Mouse (Mus musculus) lung, postnatal 0 days (tissue): Measurements from ENCODE around the gene Aldh18a1. TPM values are rescaled to one million over a fixed set of nuclear protein-coding genes. Genes with fewer than 3 reads are reported as not detected.

Experiments
- ATAC-seq: fragments of 200-750 bp; cut with Nextera tagmentation; 2 replicates; pipeline ENCODE4 v1.8.0; 2017; ENCODE audit warnings: moderate library complexity
- DNase-seq: peaks from one replicate; pipeline ENCODE4 v3.0.0-alpha.2; 2016; ENCODE audit warnings: low spot score
- H3K27ac ChIP-seq: fragments of 300-500 bp; sonication (generic); 2 replicates; pipeline ENCODE4 v1.5.1; 2014; ENCODE audit warnings: antibody characterized with exemption, mild to moderate bottlenecking, low read length, mixed read lengths
- H3K27me3 ChIP-seq: fragments of 300-500 bp; sonication (generic); replicated peaks from 2 replicates; pipeline ENCODE4 v1.6.1; 2014; ENCODE audit warnings: low read length, mixed read lengths; ENCODE audit not compliant: insufficient read depth
- H3K36me3 ChIP-seq: fragments of 300-500 bp; sonication (generic); 2 replicates; pipeline ENCODE4 v1.6.1; 2014; ENCODE audit warnings: low read length, mixed read lengths; ENCODE audit not compliant: insufficient read depth
- H3K4me1 ChIP-seq: fragments of 300-500 bp; sonication (generic); 2 replicates; pipeline ENCODE4 v1.6.1; 2014; ENCODE audit warnings: antibody characterized with exemption, low read depth, low read length, mixed read lengths; ENCODE audit not compliant: insufficient read depth
- H3K4me2 ChIP-seq: fragments of 300-500 bp; sonication (generic); replicated peaks from 2 replicates; pipeline ENCODE4 v1.6.1; 2014; ENCODE audit warnings: low read depth, mild to moderate bottlenecking, low read length, moderate library complexity, mixed read lengths
- H3K4me3 ChIP-seq: fragments of 300-500 bp; sonication (generic); 2 replicates; pipeline ENCODE4 v1.5.1; 2014; ENCODE audit warnings: low read depth, low read length
- H3K9ac ChIP-seq: fragments of 300-500 bp; sonication (generic); replicated peaks from 2 replicates; pipeline ENCODE4 v1.6.1; 2014; ENCODE audit warnings: low read depth, mild to moderate bottlenecking
- H3K9me3 ChIP-seq: fragments of 300-500 bp; sonication (generic); 2 replicates; pipeline ENCODE4 v1.6.1; 2016; ENCODE audit warnings: low read length, mixed read lengths
- CTCF ChIP-seq: IDR thresholded peaks from 2 replicates; pipeline ENCODE4 v1.5.1; 2016; ENCODE audit warnings: antibody characterized with exemption, mild to moderate bottlenecking
- EP300 ChIP-seq: IDR thresholded peaks from 2 replicates; pipeline ENCODE4 v1.6.1; 2016; ENCODE audit warnings: antibody characterized with exemption, mild to moderate bottlenecking, control low read depth
- WGBS: fragments of 180-500 bp; shearing (Covaris S2); extraction: QIAGEN DNeasy Blood & Tissue Kit; methylation state at CpG from one replicate; pipeline ENCODE4 v1.1.7; 2014; 5-methylcytosine and 5-hydroxymethylcytosine counted together
- polyA plus RNA-seq: library from polyadenylated mRNA; unstranded; fragments of >200 nt; fragmentation: Nextera tagmentation; extraction: Ambion mirVana; gene quantifications from 2 replicates; pipeline ENCODE4 v1.2.1, GENCODE M21; 2015

Aldh18a1 gene
- polyA plus RNA-seq, 1 experiment from 2014 or later: 11.1 TPM

- no peaks in the 10 kb centered on the region for H3K9me3 ChIP-seq
- ATAC-seq (no peak), DNase-seq (no peak)
- no peaks in the 10 kb centered on the region for H3K4me1 ChIP-seq
- no peaks in the 10 kb centered on the region for H3K27me3 ChIP-seq
- H3K27ac ChIP-seq: no peak overlapping the region
- no peaks in the 10 kb centered on the region for H3K36me3 ChIP-seq
- no peak overlapping the region for H3K4me3 ChIP-seq
- H3K4me2 ChIP-seq: no peak overlapping the region
- no peak for TF ChIP-seq CTCF
- WGBS: 94% methylated on average over 7 of the region's 7 CpGs
- H3K9ac ChIP-seq: no peak overlapping the region
Measured at GRCm38 (mm10) chr19:40556029-40556428, 32.2 kb downstream of the Aldh18a1 start.

- no peak for TF ChIP-seq CTCF
- TF ChIP-seq EP300: no peak
- ATAC-seq (no peak), DNase-seq (no peak)
- H3K4me3 ChIP-seq: no peak overlapping the region
- H3K4me1 ChIP-seq: no peaks in the 10 kb centered on the region
- no peak overlapping the region for H3K9ac ChIP-seq
- no peak overlapping the region for H3K27ac ChIP-seq
- 90% methylated on average over 8 of the region's 8 CpGs for WGBS
- H3K36me3 ChIP-seq: 0 out of 2 replicates have a peak, but pooled peaks cover 3% of the 10 kb centered on the region
- no peaks in the 10 kb centered on the region for H3K27me3 ChIP-seq
- H3K4me2 ChIP-seq: no peak overlapping the region
- no peaks in the 10 kb centered on the region for H3K9me3 ChIP-seq
Measured at GRCm38 (mm10) chr19:40555136-40555535, 33.1 kb downstream of the Aldh18a1 start.

GRCm38 (mm10) chr19:40554343-40554742, 33.9 kb downstream of the Aldh18a1 start:
- Histone ChIP-seq H3K27ac (no peak overlapping the region), H3K9me3 (no peaks in the 10 kb centered on the region), H3K9ac (no peak overlapping the region), H3K4me1 (no peaks in the 10 kb centered on the region), H3K36me3 (0 out of 2 replicates have a peak, but pooled peaks cover 3% of the 10 kb centered on the region), H3K4me3 (no peak overlapping the region), H3K4me2 (no peak overlapping the region), H3K27me3 (no peaks in the 10 kb centered on the region)
- TF ChIP-seq EP300 (no peak), CTCF (no peak)
- 56% methylated on average over 11 of the region's 11 CpGs for WGBS
- no peak for DNase-seq
- ATAC-seq: peak; percentile 20; the same call in 1 of the 2 replicates

- Histone ChIP-seq H3K4me2 (peak overlapping the region; percentile 19; the same call in 1 of the 2 replicates), H3K27me3 (no peaks in the 10 kb centered on the region), H3K36me3 (0 out of 2 replicates have a peak, but pooled peaks cover 3% of the 10 kb centered on the region), H3K4me3 (no peak overlapping the region), H3K9ac (no peak overlapping the region), H3K9me3 (no peaks in the 10 kb centered on the region), H3K27ac (no peak overlapping the region), H3K4me1 (no peaks in the 10 kb centered on the region)
- ATAC-seq (peak; percentile 87), DNase-seq (peak; percentile 75)
- WGBS: 59% methylated on average over 6 of the region's 6 CpGs
- TF ChIP-seq CTCF: no peak
- TF ChIP-seq EP300: peak; percentile 56
Measured at GRCm38 (mm10) chr19:40553849-40554248, 34.4 kb downstream of the Aldh18a1 start.

GRCm38 (mm10) chr19:40553014-40553789, 35.1 kb downstream of the Aldh18a1 start:
- H3K9ac ChIP-seq: no peak overlapping the region
- WGBS: 76% methylated on average over 14 of the region's 14 CpGs
- H3K36me3 ChIP-seq: 0 out of 2 replicates have a peak, but pooled peaks cover 3% of the 10 kb centered on the region
- H3K9me3 ChIP-seq: no peaks in the 10 kb centered on the region
- no peak overlapping the region for H3K27ac ChIP-seq
- H3K27me3 ChIP-seq: no peaks in the 10 kb centered on the region
- peak overlapping the region; percentile 19; the same call in 1 of the 2 replicates for H3K4me2 ChIP-seq
- no peak overlapping the region for H3K4me3 ChIP-seq
- no peaks in the 10 kb centered on the region for H3K4me1 ChIP-seq
- no peak for TF ChIP-seq CTCF
- TF ChIP-seq EP300: no peak
- peak; percentile 25 for DNase-seq
- peak; percentile 23; the same call in 1 of the 2 replicates for ATAC-seq

GRCm38 (mm10) chr19:40549516-40550135, 38.6 kb downstream of the Aldh18a1 start:
- no peaks in the 10 kb centered on the region for H3K4me1 ChIP-seq
- H3K36me3 ChIP-seq: 0 out of 2 replicates have a peak, but pooled peaks cover 3% of the 10 kb centered on the region
- H3K9me3 ChIP-seq: no peaks in the 10 kb centered on the region
- 65% methylated on average over 6 of the region's 6 CpGs for WGBS
- H3K9ac ChIP-seq: no peak overlapping the region
- TF ChIP-seq CTCF: no peak
- no peak for TF ChIP-seq EP300
- DNase-seq: no peak
- no peak overlapping the region for H3K4me3 ChIP-seq
- no peaks in the 10 kb centered on the region for H3K27me3 ChIP-seq
- no peak overlapping the region for H3K27ac ChIP-seq
- no peak for ATAC-seq
- H3K4me2 ChIP-seq: no peak overlapping the region
